Comparison of ENCODE assay signal across 13 mouse cellular contexts in genomic region chr7:140679591-140679990, GRCm38 (mm10). TPM values are rescaled to one million over a fixed set of nuclear protein-coding genes. Genes with fewer than 3 reads are reported as not detected.
"Had no signal": no experiment of that assay in that cellular context is flagged by ENCODE, and none has a peak within 500 bp of the region (broad histone marks: within the 10 kb centered on the region; RNA-seq: fewer than 3 reads in every experiment).

No protein-coding gene starts in this region.

RNA-seq across cellular contexts. Expression of gene Olfr45, which starts 2.2 kb away (rescaled TPM):
- polyA plus RNA-seq: neural tube, embryonic 13.5 days; neural tube, embryonic 14.5 days; neural tube, embryonic 15.5 days; small intestine, adult 2 months; spleen, adult 2 months; stomach, embryonic 14.5 days; stomach, embryonic 15.5 days; stomach, embryonic 16.5 days; stomach, postnatal 0 days; testis, adult 2 months; thymus, adult 2 months; thymus, postnatal 0 days; urinary bladder, adult 2 months had no signal

RNA-seq across cellular contexts. Expression of gene Olfr541, which starts 17.5 kb away (rescaled TPM):
- polyA plus RNA-seq: neural tube, embryonic 13.5 days; neural tube, embryonic 14.5 days; neural tube, embryonic 15.5 days; small intestine, adult 2 months; spleen, adult 2 months; stomach, embryonic 14.5 days; stomach, embryonic 15.5 days; stomach, embryonic 16.5 days; stomach, postnatal 0 days; testis, adult 2 months; thymus, adult 2 months; thymus, postnatal 0 days; urinary bladder, adult 2 months had no signal

RNA-seq across cellular contexts. Expression of gene Olfr539, which starts 19.9 kb away (rescaled TPM):
- polyA plus RNA-seq: small intestine, adult 2 months; spleen, adult 2 months; stomach, embryonic 14.5 days; stomach, embryonic 16.5 days; stomach, postnatal 0 days; thymus, adult 2 months; thymus, postnatal 0 days had no signal

RNA-seq across cellular contexts. Expression of gene Olfr53, which starts 33.3 kb away (rescaled TPM):
- polyA plus RNA-seq: neural tube, embryonic 13.5 days; neural tube, embryonic 14.5 days; neural tube, embryonic 15.5 days; small intestine, adult 2 months; spleen, adult 2 months; stomach, embryonic 14.5 days; stomach, embryonic 15.5 days; stomach, embryonic 16.5 days; stomach, postnatal 0 days; testis, adult 2 months; thymus, adult 2 months; thymus, postnatal 0 days; urinary bladder, adult 2 months had no signal

RNA-seq across cellular contexts. Expression of gene Olfr61, which starts 50.8 kb away (rescaled TPM):
- polyA plus RNA-seq: neural tube, embryonic 13.5 days; neural tube, embryonic 14.5 days; neural tube, embryonic 15.5 days; small intestine, adult 2 months; spleen, adult 2 months; stomach, embryonic 14.5 days; stomach, embryonic 15.5 days; stomach, embryonic 16.5 days; stomach, postnatal 0 days; thymus, adult 2 months; thymus, postnatal 0 days; urinary bladder, adult 2 months had no signal
